Mouse (Mus musculus) layer of hippocampus, postnatal 10 days (tissue): ENCODE data around the gene Borcs6. TPM values are rescaled to one million over a fixed set of nuclear protein-coding genes. Genes with fewer than 3 reads are reported as not detected.
"Not testable (repeated sequence)": the region's sequence is repeated elsewhere in the genome, so short reads cannot be mapped to it uniquely, and the experiment has no call there.

Experiments used
- DNase-seq, 2 experiments: peaks; one replicate each; pipeline ENCODE4 v3.0.0; 2021; ENCODE audit warnings: low spot score in 2 of 2
- long read RNA-seq: library from polyadenylated mRNA; stranded (forward); transcript quantifications from one replicate; pipeline ENCODE4 v2.0.0, GENCODE M21; 2023
- total RNA-seq, 2 experiments: library from RNA; stranded (reverse); gene quantifications; 2 replicates each; pipeline ENCODE4 v1.2.3; 2021

The Borcs6 gene
- total RNA-seq, result 10 to 100 TPM; 24.2 to 24.9 TPM
- long read RNA-seq, transcript Borcs6-201 (1 exons, 1,862 nt), result major isoform, 27 of 27 reads
- long read RNA-seq, partial matches to known transcripts, result 0 of 27 reads
- long read RNA-seq, other reads (novel, unspliced or antisense), result 0 of 27 reads

DNA sequence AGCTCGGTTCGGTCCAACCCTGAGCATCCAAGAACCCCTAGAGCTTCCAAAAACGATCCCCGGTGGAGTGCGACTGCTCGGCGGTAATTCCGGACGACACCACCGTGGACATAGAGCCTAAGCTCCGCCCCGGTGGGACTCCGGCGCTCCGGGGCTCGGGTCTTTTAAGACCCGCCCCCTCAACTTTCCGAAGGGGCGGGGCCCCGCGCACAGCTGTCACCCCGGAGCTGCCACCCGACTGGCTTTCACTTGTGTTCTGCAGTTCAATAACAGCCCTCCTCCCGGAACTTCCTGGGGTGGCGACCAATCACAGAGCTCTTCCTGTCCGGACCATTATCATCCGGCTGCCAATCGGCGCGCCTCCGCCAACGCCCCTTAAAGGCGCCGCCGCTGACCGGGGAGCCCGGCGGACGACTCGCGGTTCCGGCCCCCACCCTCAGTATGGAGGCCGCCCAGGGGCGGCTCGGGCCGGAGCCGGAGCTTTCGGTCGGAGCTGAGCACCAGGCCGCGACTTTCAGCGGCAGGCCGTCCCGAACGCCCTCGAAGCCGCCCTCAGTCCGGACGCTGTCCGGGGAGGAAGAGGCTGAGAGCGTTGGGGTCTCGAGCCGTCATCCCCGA, at the start of gene Borcs6:
Gene Borcs6 (plus strand): TSS at position 361 of the 618 bp plus-strand sequence.
- DNase-seq, result peak; percentile 91 to 93

DNA sequence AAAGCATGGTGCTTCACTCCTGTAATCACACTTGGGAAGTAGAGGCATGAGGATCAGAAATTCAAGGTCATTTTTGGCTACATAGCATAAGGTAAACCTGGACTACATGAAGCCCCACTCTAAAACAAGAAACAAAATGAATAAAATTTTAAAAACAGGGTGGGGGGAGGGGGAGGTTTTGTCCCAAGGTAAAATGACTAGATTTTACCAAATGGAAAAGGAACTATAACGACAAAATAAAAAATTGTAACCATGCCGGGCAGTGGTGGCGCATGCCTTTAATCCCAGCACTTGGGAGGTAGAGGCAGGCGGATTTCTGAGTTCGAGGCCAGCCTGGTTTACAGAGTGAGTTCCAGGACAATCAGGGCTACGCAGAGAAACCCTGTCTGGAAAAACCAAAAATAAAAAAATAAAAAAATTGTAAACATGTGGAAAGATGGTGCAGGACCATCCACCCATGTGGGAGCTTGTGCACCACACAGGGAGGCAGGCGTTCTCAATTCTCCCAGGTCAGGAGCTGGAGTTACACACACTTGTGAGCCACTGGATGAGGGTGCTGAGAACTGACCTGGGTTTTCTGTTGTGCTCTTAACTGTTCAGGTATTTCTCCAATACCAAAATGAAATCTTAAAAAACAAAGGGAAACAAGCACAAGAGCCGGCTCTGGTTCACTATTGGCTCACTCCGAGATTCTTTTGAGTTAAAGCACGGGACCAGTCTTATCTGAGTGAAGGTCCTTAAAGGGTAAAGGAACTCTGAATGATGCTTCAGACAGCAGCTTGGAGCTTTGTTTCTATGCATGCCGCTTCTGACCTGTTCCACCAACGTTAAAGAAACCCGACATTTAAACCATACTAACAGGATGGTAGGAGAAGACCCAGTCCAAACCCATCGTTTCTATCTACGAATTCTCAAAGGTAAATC, 48.9 kb upstream of the Borcs6 start:
- no peak for DNase-seq

- DNase-seq, result not testable (repeated sequence)
Observed at GRCm38 (mm10) chr11:69011445-69011844, 48.1 kb upstream of the Borcs6 start.

GRCm38 (mm10) chr11:69012071-69012601, 47.4 kb upstream of the Borcs6 start:
- DNase-seq, result peak; percentile 79 to 84

GRCm38 (mm10) chr11:69015644-69016441, 43.7 kb upstream of the Borcs6 start, which contains the start of gene Ctc1:
TSS of gene Ctc1 (plus strand) at chr11:69015911.
- DNase-seq, result peak; percentile 88 to 89

DNA sequence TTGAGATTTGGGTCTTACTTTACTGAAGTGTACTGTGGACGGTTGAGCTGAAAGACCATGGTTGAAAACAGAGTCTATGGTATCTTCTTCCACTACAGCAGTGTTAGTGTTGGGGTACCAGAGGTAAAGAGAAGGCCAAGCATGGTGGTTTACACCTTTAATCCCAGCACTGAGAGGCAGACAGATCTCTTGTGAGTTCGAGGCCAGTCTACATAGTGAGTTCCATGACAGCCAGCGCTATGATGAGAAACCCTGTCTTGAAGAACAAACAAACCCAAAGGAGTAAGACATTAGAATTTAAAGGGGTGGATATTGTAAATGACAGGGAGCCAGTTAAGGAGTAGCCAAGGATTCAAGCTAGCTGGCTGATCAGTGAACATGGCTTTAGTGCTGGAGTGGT, 42.8 kb upstream of the Borcs6 start:
- DNase-seq, result no peak

DNA sequence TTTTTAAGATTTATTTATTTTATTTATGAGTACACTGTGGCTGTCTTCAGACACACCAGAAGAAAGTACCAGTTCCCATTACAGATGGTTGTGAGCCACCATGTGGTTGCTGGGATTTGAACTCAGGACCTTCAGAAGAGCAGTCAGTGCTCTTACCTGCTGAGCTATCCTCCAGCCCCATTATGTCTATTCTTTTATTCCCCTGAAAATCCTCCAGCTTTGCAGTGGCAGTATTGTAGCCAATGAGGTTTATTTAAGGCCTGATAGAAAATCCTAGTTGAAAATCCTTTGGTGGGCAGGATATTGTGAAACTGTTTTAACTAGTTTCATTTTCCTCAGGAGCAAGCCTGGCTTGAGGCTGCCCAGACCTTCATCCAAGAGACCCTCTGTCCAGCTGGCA, 38.8 kb upstream of the Borcs6 start:
- DNase-seq, result no peak

- no peak for DNase-seq
Observed at GRCm38 (mm10) chr11:69026562-69026961, 33.0 kb upstream of the Borcs6 start.

DNA sequence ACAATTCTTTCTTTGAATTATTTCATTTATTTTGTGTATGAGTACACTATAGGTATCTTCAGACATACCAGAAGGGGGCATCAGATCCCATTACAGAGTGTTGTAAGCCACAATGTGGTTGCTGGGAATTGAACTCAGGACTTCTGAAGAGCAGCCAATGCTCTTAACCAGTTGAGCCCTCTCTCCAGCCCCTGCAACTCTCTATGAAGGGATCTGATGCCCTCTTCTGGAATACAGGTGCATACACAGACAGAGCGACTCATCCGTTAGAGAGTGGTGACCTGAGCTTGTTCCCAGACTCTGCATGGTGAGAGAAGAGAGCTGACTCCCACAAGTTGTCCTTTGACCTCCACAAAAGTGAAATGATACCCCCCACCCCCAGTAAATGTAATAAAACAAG, 30.7 kb upstream of the Borcs6 start:
- DNase-seq, result no peak

- no peak for DNase-seq
Observed at GRCm38 (mm10) chr11:69033552-69033951, 26.0 kb upstream of the Borcs6 start.

DNA sequence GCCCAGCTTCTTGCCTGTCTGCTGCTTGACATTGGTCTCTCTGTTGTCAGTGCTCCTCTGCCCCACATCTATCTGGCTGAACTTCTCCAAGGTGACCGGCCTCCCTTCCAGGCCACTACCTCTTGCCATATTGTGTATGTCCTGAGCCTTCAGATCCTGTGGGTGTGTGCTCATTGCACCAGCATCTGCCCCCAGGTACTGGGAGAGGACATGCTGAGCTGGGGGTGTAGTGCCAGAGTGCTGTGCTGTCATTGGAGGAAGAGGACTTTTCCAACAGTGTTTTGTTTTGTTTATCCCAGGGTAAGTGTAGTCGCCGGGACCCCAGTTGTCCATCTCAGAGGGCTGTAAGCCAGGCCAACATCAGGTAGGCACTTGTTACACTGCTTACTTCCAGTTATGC, 24.9 kb upstream of the Borcs6 start:
- no peak for DNase-seq

DNA sequence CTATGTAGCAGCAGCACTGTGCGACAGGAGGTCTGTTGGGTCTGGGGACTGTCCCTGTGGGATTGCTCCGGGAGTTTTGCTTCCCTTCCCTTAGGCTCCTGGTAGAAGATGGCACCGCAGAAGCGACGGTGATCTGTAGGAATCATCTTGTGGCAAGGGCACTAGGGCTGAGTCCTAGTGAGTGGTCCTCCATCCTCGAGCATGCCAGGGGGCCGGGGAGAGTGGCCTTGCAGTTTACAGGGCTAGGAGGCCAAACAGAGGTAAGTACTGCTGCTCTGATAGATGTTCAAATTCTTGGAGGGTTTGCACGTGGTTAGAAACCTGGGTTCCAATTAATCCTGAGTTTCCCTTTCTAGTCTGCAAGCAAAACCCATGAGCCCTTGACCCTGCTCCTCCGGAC, 24.1 kb upstream of the Borcs6 start:
- DNase-seq, result no peak

GRCm38 (mm10) chr11:69035849-69036248, 23.7 kb upstream of the Borcs6 start:
- peak; percentile 87 to 91 for DNase-seq

- peak; percentile 86 to 92 for DNase-seq
Observed at GRCm38 (mm10) chr11:69036486-69037230, 22.9 kb upstream of the Borcs6 start.

DNA sequence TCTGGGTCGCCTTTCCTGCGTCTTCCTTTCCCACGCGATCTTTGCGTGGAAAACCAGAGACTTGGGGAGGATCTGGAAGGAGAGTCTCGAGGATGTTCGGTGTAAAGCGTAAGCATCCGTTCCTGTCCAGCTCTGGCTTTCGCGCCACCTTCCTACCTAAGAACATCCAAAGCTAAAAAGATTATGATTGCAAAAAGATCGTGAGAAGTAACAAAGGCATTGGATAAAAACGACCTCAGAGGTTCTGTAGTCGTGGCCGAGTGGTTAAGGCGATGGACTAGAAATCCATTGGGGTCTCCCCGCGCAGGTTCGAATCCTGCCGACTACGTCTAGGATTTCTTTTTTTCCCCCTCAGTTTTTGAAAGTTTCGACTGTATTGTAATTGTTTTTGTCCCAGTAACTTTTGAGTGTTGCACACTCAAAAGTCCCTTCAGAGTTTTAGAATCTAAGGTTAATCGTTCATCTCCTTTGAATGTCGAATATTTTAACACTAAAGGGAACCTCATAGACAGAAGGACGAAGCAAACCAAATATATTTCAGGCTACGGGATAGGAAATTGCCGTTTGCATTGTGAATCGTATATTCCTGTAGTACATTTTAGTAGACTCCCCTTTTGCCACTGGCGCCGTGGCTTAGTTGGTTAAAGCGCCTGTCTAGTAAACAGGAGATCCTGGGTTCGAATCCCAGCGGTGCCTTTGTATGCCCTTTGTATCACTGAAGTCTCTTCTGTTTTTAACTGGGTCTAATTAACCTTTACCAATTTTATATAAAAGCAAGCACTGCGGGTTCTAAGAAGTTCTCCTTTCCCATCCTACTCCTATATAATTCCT, 22.1 kb upstream of the Borcs6 start:
- peak; percentile 75 to 88 for DNase-seq

- DNase-seq, result no peak
Observed at GRCm38 (mm10) chr11:69038173-69038572, 21.3 kb upstream of the Borcs6 start.

- DNase-seq, result peak; percentile 73 to 79
Observed at GRCm38 (mm10) chr11:69045531-69046394, 13.8 kb upstream of the Borcs6 start, which contains the start of gene Aurkb. TSS of gene Aurkb (plus strand) at chr11:69045647.

DNA sequence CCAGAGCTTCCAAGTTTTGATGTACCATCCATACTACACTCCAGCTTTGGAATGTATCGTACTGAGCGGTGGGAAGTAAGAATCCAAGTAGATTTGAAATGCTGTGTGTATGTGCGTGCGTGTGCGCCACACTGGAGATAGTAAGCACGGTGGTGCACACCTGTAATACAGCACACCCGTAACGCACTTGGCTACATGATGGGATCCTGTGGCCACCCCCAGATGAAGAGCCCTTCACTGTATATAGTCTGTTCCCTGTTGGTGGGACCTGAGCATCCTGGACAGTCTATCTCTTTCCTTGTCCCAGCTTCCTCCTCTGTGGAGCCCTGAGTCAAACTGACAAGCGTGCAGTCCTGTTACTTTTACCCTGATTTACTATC, 13.1 kb upstream of the Borcs6 start:
- no peak for DNase-seq
